Comparison of ENCODE assay signal across 18 mouse cellular contexts in genomic region chr3:126752978-126753377, GRCm38 (mm10).
DNase-seq lines count a peak whose midpoint lies in the region; ATAC-seq lines count a peak whose summit lies in the region.
"Had no signal": no experiment of that assay in that cellular context is flagged by ENCODE, and none has a peak within 500 bp of the region (broad histone marks: within the 10 kb centered on the region; RNA-seq: fewer than 3 reads in every experiment).

No protein-coding gene starts in this region.

- no peak overlapping the region for H3K4me2 ChIP-seq in heart, embryonic 11.5 days
- H3K4me2 ChIP-seq in heart, embryonic 15.5 days = no peak overlapping the region
- H3K4me2 ChIP-seq in midbrain, embryonic 11.5 days = no peak overlapping the region
- no peak overlapping the region for H3K4me2 ChIP-seq in midbrain, embryonic 16.5 days (ENCODE audit: low read length)
- H3K4me2 ChIP-seq: forebrain, embryonic 15.5 days; hindbrain, embryonic 14.5 days had no signal

- DNase-seq in heart, embryonic 10.5 days (ENCODE audit: low spot score) = no peak
- no peak for DNase-seq in heart, adult 8-10 months (ENCODE audit: low spot score)
- DNase-seq in midbrain, embryonic 11.5 days (ENCODE audit: low spot score, missing footprints) = peak; percentile 47
- DNase-seq in splenic B cell, adult 2 months (ENCODE audit: low read depth, low spot score) = peak; percentile 58
- no peak for DNase-seq in Muller cell, postnatal 12 days (ENCODE audit: inconsistent ontology term)
- DNase-seq: adrenal gland, adult 8-10 months; adrenal gland, postnatal 36 days; cerebellum, adult 2 months; cerebellum, postnatal 10 days; gastrocnemius, postnatal 36 days; heart, adult 18-20 months; kidney, adult 2 months had no signal

- H3K4me1 ChIP-seq in heart, embryonic 10.5 days = peaks cover 11% of the 10 kb centered on the region; the same call in 1 of the 2 replicates
- peaks cover 12% of the 10 kb centered on the region for H3K4me1 ChIP-seq in heart, embryonic 11.5 days (ENCODE audit: control insufficient read depth, insufficient read depth, low read length)
- peaks cover 16% of the 10 kb centered on the region for H3K4me1 ChIP-seq in heart, embryonic 15.5 days (replicated peaks)
- no peaks in the 10 kb centered on the region for H3K4me1 ChIP-seq in midbrain, embryonic 11.5 days (ENCODE audit: control insufficient read depth, insufficient read depth, low read length)
- no peaks in the 10 kb centered on the region for H3K4me1 ChIP-seq in midbrain, embryonic 16.5 days (ENCODE audit: control insufficient read depth, insufficient read depth, low read length)
- H3K4me1 ChIP-seq: forebrain, embryonic 15.5 days had no signal

- no peaks in the 10 kb centered on the region for H3K36me3 ChIP-seq in heart, embryonic 10.5 days
- no peaks in the 10 kb centered on the region for H3K36me3 ChIP-seq in heart, embryonic 11.5 days (ENCODE audit: control insufficient read depth, insufficient read depth, low read length)
- H3K36me3 ChIP-seq in heart, embryonic 15.5 days = no peaks in the 10 kb centered on the region
- H3K36me3 ChIP-seq in midbrain, embryonic 11.5 days (ENCODE audit: control insufficient read depth, insufficient read depth, low read length) = no peaks in the 10 kb centered on the region
- H3K36me3 ChIP-seq in midbrain, embryonic 16.5 days (ENCODE audit: control insufficient read depth, insufficient read depth, low read length) = no peaks in the 10 kb centered on the region
- H3K36me3 ChIP-seq in splenic B cell, adult 2 months (ENCODE audit: control insufficient read depth, insufficient read depth, low read length, poor library complexity, severe bottlenecking) = no peaks in the 10 kb centered on the region; the same call in 1 of the 2 replicates
- H3K36me3 ChIP-seq: forebrain, embryonic 15.5 days had no signal

- H3K27me3 ChIP-seq in heart, embryonic 10.5 days (ENCODE audit: insufficient read depth, poor library complexity, severe bottlenecking) = no peaks in the 10 kb centered on the region
- H3K27me3 ChIP-seq in heart, embryonic 11.5 days (ENCODE audit: control insufficient read depth, insufficient read depth, low read length) = no peaks in the 10 kb centered on the region
- no peaks in the 10 kb centered on the region for H3K27me3 ChIP-seq in heart, embryonic 15.5 days
- no peaks in the 10 kb centered on the region for H3K27me3 ChIP-seq in midbrain, embryonic 11.5 days (ENCODE audit: control insufficient read depth, insufficient read depth, low read length)
- no peaks in the 10 kb centered on the region for H3K27me3 ChIP-seq in midbrain, embryonic 16.5 days (ENCODE audit: control insufficient read depth, insufficient read depth, low read depth, low read length)
- no peaks in the 10 kb centered on the region for H3K27me3 ChIP-seq in splenic B cell, adult 2 months (ENCODE audit: control insufficient read depth, insufficient read depth, low read length, poor library complexity, severe bottlenecking)
- H3K27me3 ChIP-seq: forebrain, embryonic 15.5 days had no signal

- H3K27ac ChIP-seq in heart, embryonic 10.5 days = peak overlapping the region; percentile 52; the same call in 1 of the 2 replicates
- H3K27ac ChIP-seq in heart, embryonic 11.5 days (ENCODE audit: low read depth, low read length) = no peak overlapping the region
- peak overlapping the region; percentile 72 for H3K27ac ChIP-seq in heart, embryonic 15.5 days
- no peak overlapping the region for H3K27ac ChIP-seq in midbrain, embryonic 11.5 days (ENCODE audit: low read depth, low read length)
- H3K27ac ChIP-seq in midbrain, embryonic 16.5 days (ENCODE audit: low read length) = no peak overlapping the region
- H3K27ac ChIP-seq: forebrain, embryonic 15.5 days; hindbrain, embryonic 14.5 days had no signal

- ATAC-seq in heart, embryonic 11.5 days (replicated peaks; ENCODE audit: insufficient number of reproducible peaks, low FRiP score, low TSS enrichment) = no peak
- no peak; the same call in 1 of the 2 replicates for ATAC-seq in heart, embryonic 15.5 days (replicated peaks; ENCODE audit: insufficient number of reproducible peaks, insufficient read depth, low FRiP score, low read depth)
- ATAC-seq in midbrain, embryonic 11.5 days (ENCODE audit: low FRiP score) = no peak
- no peak for ATAC-seq in midbrain, embryonic 16.5 days
- ATAC-seq: forebrain, embryonic 15.5 days; intestine, embryonic 16.5 days had no signal

- H3K9me3 ChIP-seq in heart, embryonic 10.5 days = no peaks in the 10 kb centered on the region
- no peaks in the 10 kb centered on the region for H3K9me3 ChIP-seq in heart, embryonic 11.5 days (replicated peaks; ENCODE audit: control insufficient read depth, low read length)
- no peaks in the 10 kb centered on the region for H3K9me3 ChIP-seq in heart, embryonic 15.5 days (replicated peaks)
- H3K9me3 ChIP-seq in midbrain, embryonic 11.5 days (ENCODE audit: control insufficient read depth, low read length) = no peaks in the 10 kb centered on the region
- H3K9me3 ChIP-seq in midbrain, embryonic 16.5 days (replicated peaks; ENCODE audit: control insufficient read depth, low read length, poor library complexity, severe bottlenecking) = no peaks in the 10 kb centered on the region
- H3K9me3 ChIP-seq: forebrain, embryonic 15.5 days had no signal

- no peak overlapping the region for H3K9ac ChIP-seq in heart, embryonic 11.5 days (ENCODE audit: low read depth, low read length)
- H3K9ac ChIP-seq in heart, embryonic 15.5 days = no peak overlapping the region
- H3K9ac ChIP-seq in midbrain, embryonic 11.5 days (ENCODE audit: low read length) = no peak overlapping the region
- H3K9ac ChIP-seq in midbrain, embryonic 16.5 days (ENCODE audit: low read depth, low read length) = no peak overlapping the region
- H3K9ac ChIP-seq: forebrain, embryonic 15.5 days; hindbrain, embryonic 14.5 days had no signal

- H3K4me3 ChIP-seq in heart, embryonic 10.5 days = no peak overlapping the region
- no peak overlapping the region for H3K4me3 ChIP-seq in heart, embryonic 11.5 days (ENCODE audit: low read depth, low read length)
- H3K4me3 ChIP-seq in heart, embryonic 15.5 days = no peak overlapping the region
- no peak overlapping the region for H3K4me3 ChIP-seq in midbrain, embryonic 11.5 days (ENCODE audit: low read depth, low read length)
- no peak overlapping the region for H3K4me3 ChIP-seq in midbrain, embryonic 16.5 days (ENCODE audit: low read depth, low read length)
- H3K4me3 ChIP-seq: forebrain, embryonic 15.5 days had no signal

- WGBS in heart, embryonic 10.5 days = 53% methylated on average over 6 of the region's 6 CpGs
- 54% methylated on average over 6 of the region's 6 CpGs for WGBS in heart, embryonic 11.5 days (ENCODE audit: insufficient replicate concordance)
- WGBS in heart, embryonic 15.5 days = 43% methylated on average over 6 of the region's 6 CpGs
- 87% methylated on average over 6 of the region's 6 CpGs for WGBS in midbrain, embryonic 11.5 days
- WGBS in midbrain, embryonic 16.5 days = 83% methylated on average over 6 of the region's 6 CpGs

Comparison
In these comparisons a context has a peak if more than half of its experiments do, and no peak if none do; other contexts are left out.
1. H3K27ac ChIP-seq: peak in heart, embryonic 10.5 days (single experiment) and heart, embryonic 15.5 days (single experiment); none in heart, embryonic 11.5 days (single experiment), midbrain, embryonic 11.5 days (single experiment) and midbrain, embryonic 16.5 days (single experiment).
2. DNase-seq: peak in midbrain, embryonic 11.5 days (single experiment) and splenic B cell, adult 2 months (single experiment); none in heart, embryonic 10.5 days (single experiment), heart, adult 8-10 months (single experiment) and Muller cell, postnatal 12 days (single experiment).